Mouse (Mus musculus): ENCODE measurements at regions not wholly inside any gene's neighbourhood (a gene's known extent, or its start where the extent isn't known, plus 50 kb on each side); places are given as distances from the start of the nearest gene placed in this dataset.

DNA sequence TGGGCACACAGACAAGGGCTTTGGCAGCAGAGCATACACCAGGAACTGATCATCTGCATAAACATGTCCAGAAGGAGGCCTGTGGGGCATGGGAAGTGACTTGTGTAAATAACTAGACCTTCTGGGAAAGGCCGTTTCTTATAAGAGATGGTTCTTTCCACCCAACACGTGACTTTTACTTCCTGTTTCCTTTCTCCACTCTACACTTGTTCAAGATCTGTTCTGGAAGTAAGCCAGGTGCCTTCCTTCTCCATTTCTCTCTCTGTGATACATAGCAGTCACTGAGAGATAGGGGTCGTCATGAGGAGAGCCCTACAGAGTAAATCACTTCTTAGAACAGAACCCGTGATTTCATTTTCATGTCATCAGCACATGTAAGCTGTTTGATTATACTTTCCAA, 253.4 kb upstream of the Xrcc4 start:
- no peaks in the 10 kb centered on the region for H3K27me3 ChIP-seq (ENCODE audit: low read depth, poor library complexity, severe bottlenecking)

DNA sequence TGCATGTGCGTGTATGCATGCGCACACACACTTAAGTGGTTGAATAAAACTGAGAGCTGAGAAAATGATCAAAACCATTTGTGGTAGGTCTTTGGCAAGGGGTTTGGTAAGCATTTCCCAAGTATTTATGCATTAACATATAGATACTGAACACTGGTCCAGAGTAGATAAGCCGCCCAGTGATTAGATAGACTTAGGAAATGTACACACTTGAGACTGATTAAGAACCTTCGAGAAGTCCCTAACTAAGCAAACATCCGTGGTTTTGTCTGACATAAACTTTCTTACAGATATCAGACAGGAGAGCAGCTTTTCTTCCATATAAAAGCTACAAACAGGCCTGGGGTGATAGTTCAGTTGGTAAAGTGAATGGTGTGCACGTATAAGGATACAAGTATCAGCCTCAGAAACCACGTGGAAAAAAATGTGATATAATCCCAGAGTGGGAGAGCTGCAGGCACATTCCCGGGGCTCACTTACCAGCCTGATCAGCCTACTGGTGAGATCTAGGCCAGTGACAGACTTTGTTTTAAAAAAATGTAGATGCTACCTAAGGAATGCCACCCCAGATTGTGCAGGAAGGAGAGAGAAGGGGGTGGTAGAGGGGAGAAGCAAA, 252.3 kb upstream of the Xrcc4 start:
- Histone ChIP-seq H3K27ac (no peak overlapping the region), H3K4me3 (no peak overlapping the region), H3K9me3 (replicated peaks) (no peaks in the 10 kb centered on the region), H3K4me1 (peaks cover under 1% of the 10 kb centered on the region; the same call in 1 of the 2 replicates), H3K27me3 (ENCODE audit: low read depth, poor library complexity, severe bottlenecking) (no peaks in the 10 kb centered on the region), H3K36me3 (no peaks in the 10 kb centered on the region)
- 87% methylated on average over 8 of the region's 8 CpGs for WGBS
- no peak for DNase-seq (ENCODE audit: low spot score)

More for the DNA sequence above, 253.4 kb upstream of the Xrcc4 start:
- no peak overlapping the region for H3K27ac ChIP-seq
- no peaks in the 10 kb centered on the region for H3K4me1 ChIP-seq
- 85% methylated on average over 4 of the region's 4 CpGs for WGBS
- H3K9me3 ChIP-seq (replicated peaks): no peaks in the 10 kb centered on the region
- no peak overlapping the region for H3K4me3 ChIP-seq
- no peak for DNase-seq (ENCODE audit: low spot score)
- no peaks in the 10 kb centered on the region for H3K36me3 ChIP-seq

DNA sequence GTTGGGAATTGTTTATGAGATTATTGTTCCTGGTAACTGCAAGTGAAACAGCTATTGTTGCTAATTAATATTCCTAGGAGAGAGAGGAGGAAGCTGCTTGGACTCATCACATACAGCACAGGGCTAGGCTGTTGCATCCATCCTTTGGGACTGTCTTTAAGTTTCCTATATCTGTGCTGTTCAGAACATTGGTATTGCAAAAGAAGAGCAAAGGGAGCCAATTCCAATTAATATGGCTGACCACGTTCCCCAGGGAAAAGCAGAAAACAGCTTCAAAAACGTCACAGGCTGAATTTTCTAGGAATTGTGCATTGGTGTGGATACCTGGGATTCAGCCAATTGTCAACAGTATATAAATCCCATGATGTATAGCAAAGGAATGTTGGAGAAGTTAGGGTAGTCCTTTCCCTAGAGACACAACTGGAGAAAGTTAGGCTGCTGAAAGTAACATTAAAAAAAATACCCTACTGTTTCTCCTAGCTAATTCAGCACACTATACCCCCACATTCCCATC, 251.3 kb upstream of the Xrcc4 start:
- peaks cover 5% of the 10 kb centered on the region; the same call in 1 of the 2 replicates for H3K4me1 ChIP-seq
- no peak overlapping the region for H3K27ac ChIP-seq
- no peaks in the 10 kb centered on the region for H3K36me3 ChIP-seq
- no peak for DNase-seq (ENCODE audit: low spot score)
- H3K27me3 ChIP-seq (ENCODE audit: low read depth, poor library complexity, severe bottlenecking): no peaks in the 10 kb centered on the region
- no peak overlapping the region for H3K4me3 ChIP-seq
- no peaks in the 10 kb centered on the region for H3K9me3 ChIP-seq (replicated peaks)
- WGBS: 67% methylated on average over 2 of the region's 2 CpGs

DNA sequence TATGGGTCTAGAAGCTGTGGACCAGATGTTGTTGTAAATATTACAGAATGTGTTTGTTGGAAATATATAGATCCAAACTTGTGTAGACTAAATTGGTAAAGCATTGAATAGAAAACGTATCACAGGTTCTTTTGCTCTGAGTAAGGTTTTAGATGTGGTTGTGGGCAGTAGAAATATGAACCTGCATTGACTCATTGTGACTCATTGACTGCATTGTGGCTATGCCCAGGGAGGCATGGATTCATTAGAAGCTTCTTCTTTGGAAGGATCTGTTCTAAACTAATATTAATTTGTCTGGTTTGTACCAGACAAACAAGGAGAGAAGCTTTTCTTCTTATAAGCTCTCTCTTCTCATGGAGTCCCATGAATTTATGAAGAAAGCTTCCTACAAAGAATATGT, 248.2 kb upstream of the Xrcc4 start:
- no peaks in the 10 kb centered on the region for H3K27me3 ChIP-seq (ENCODE audit: low read depth, poor library complexity, severe bottlenecking)
- 83% methylated on average over 1 of the region's 1 CpGs for WGBS
- no peak for DNase-seq (ENCODE audit: low spot score)
- no peak overlapping the region for H3K27ac ChIP-seq
- peaks cover 8% of the 10 kb centered on the region; the same call in 1 of the 2 replicates for H3K4me1 ChIP-seq
- no peak overlapping the region for H3K4me3 ChIP-seq
- no peaks in the 10 kb centered on the region for H3K36me3 ChIP-seq
- no peaks in the 10 kb centered on the region for H3K9me3 ChIP-seq (replicated peaks)

DNA sequence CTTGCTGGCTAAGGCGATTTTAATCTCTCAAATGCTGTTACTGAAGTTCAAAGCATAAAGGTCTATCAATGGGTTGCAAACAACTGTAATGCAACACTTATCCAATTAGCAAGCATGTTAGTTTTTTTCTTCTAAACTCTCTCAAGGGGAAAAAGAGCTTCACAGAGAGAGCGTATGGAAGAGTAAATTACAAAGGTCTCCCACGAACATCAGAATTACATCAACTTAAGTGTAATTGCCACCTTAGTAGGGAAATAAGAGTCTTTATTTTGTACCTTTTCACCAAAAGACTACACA, 246.3 kb upstream of the Xrcc4 start:
- no peaks in the 10 kb centered on the region for H3K36me3 ChIP-seq
- H3K4me1 ChIP-seq: peaks cover 8% of the 10 kb centered on the region; the same call in 1 of the 2 replicates
- WGBS: 45% methylated on average over 3 of the region's 3 CpGs
- H3K9me3 ChIP-seq (replicated peaks): no peaks in the 10 kb centered on the region
- no peak overlapping the region for H3K4me3 ChIP-seq
- no peak for DNase-seq (ENCODE audit: low spot score)
- H3K27ac ChIP-seq: no peak overlapping the region
- H3K27me3 ChIP-seq (ENCODE audit: low read depth, poor library complexity, severe bottlenecking): no peaks in the 10 kb centered on the region

DNA sequence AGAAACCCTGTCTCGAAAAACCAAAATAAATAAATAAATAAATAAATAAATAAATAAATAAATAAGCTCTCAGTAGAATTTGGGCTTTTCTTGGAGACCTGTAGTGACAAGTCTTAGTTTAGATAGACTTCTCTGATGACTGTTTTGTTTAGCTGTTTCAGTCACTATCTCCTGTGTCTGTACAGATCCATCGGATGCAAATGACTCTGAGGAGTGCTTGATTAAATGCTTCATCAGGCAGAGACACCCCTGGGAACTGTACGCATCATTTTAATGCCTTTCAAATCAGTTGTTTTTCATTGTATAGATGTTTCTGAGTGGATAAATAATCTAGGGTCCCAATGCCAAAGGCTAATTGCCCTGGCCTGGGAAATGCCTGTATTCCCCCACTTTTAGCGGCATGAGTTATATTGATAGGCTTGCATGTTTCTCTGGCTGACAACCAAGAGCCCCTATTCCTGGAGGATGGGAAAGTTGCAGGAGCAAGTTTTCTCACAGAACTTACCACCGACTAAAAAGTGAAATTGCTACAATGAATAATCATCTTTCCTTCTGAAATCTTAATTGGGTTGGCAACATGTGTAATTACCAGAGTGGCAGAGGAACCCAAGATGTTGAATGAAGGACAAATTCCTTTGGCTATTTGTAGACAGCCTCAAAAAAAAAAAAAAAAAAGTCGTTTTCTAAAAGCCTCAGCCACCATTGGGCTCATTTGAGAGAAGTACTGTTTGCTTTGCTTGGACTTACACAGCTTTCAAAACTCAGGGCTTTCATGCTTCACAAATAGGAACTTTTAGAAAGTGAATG, 245.7 kb upstream of the Xrcc4 start:
- no peaks in the 10 kb centered on the region for H3K27me3 ChIP-seq (ENCODE audit: low read depth, poor library complexity, severe bottlenecking)
- whole genome bisulfite sequencing: 74% methylated on average over 6 of the region's 6 CpGs
- H3K36me3 ChIP-seq: no peaks in the 10 kb centered on the region

DNA sequence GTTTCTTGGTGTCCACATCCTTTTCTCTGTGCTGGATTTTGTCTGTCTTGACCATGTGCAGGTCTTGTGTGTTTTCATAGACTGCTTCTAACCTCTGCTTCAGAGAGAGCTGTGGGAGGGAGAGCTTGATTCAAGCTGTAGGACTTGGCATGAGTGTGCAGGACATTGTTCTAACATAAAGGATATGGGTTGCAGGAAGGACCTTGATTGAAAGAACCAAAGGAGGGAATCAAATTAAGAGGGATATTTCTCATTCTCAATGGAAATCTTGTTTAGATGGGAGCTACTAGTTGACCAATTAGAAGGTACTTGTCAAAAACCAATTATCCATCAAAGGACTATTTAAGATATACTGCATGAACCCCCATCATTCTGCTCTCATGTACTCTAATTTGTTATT, 244.9 kb upstream of the Xrcc4 start:
- Histone ChIP-seq H3K27me3 (ENCODE audit: low read depth, poor library complexity, severe bottlenecking) (no peaks in the 10 kb centered on the region), H3K4me3 (no peak overlapping the region), H3K27ac (no peak overlapping the region), H3K36me3 (no peaks in the 10 kb centered on the region), H3K4me1 (peaks cover 8% of the 10 kb centered on the region; the same call in 1 of the 2 replicates), H3K9me3 (replicated peaks) (no peaks in the 10 kb centered on the region)
- DNase-seq (ENCODE audit: low spot score): no peak

More for the DNA sequence above, 245.7 kb upstream of the Xrcc4 start:
- Histone ChIP-seq H3K4me3 (no peak overlapping the region), H3K9me3 (replicated peaks) (no peaks in the 10 kb centered on the region), H3K27ac (no peak overlapping the region), H3K4me1 (peaks cover 8% of the 10 kb centered on the region; the same call in 1 of the 2 replicates)
- no peak for DNase-seq (ENCODE audit: low spot score)

DNA sequence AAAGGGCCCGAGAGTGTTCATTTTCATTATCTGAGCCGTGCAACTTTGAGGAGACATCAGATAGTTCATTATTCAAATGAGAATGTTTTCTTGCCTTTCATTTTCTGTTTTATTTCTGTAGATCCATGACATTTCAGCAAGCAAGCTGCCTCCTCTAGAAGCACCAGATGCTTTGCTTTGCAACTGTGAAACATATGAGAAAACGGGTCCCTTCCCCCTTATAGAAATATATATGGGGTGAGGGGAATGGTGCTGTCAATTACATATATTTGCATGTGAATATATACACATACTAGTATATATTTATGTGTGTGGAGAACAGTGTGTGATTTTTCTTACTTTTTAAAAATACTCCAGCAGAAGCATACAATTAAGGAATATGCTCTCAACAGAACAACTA, 235.8 kb upstream of the Xrcc4 start:
- H3K4me1 ChIP-seq: no peaks in the 10 kb centered on the region
- no peaks in the 10 kb centered on the region for H3K9me3 ChIP-seq (replicated peaks)
- H3K36me3 ChIP-seq: no peaks in the 10 kb centered on the region
- DNase-seq (ENCODE audit: low spot score): no peak
- H3K27me3 ChIP-seq (ENCODE audit: low read depth, poor library complexity, severe bottlenecking): no peaks in the 10 kb centered on the region
- no peak overlapping the region for H3K4me3 ChIP-seq
- H3K27ac ChIP-seq: no peak overlapping the region
- 58% methylated on average over 3 of the region's 3 CpGs for WGBS

DNA sequence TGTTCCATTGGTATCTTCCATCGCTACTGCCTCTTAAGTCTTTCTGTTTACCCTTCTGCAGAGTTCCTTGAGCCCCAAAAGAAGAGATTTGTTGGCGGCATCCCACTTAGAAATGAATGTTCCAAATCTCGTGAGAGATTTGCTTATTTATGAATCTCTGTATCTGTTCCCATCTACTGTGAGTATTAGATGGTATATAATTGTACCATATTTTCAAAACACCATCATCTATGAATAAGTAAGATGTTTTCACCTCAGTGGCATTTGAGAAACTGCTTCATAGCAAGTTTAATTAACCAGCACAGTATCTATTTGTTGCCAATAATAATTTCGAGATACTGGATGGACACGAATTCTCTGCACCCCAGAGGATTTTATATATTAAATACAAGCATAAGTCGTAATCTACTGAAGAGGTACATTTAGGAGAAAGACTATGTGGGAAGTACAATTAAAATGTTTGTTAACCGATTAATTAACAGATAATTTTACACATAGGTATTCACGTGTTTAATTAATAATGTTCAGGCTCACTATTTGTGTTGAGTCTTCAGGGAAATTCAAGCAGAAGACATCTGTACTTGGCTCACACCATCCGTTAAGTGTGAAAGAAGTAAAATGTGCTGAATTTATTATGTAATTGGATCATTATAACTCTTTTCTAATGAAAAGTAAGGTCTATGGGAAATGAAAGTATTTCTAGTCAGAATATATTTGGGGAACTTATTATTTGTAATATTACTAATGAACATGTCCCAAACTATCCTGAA, 224.0 kb upstream of the Xrcc4 start:
- Histone ChIP-seq H3K27me3 (ENCODE audit: low read depth, poor library complexity, severe bottlenecking) (no peaks in the 10 kb centered on the region), H3K4me3 (no peak overlapping the region), H3K9me3 (replicated peaks) (no peaks in the 10 kb centered on the region), H3K27ac (no peak overlapping the region), H3K36me3 (no peaks in the 10 kb centered on the region), H3K4me1 (no peaks in the 10 kb centered on the region)
- no peak for DNase-seq (ENCODE audit: low spot score)
- WGBS: 94% methylated on average over 9 of the region's 9 CpGs

DNA sequence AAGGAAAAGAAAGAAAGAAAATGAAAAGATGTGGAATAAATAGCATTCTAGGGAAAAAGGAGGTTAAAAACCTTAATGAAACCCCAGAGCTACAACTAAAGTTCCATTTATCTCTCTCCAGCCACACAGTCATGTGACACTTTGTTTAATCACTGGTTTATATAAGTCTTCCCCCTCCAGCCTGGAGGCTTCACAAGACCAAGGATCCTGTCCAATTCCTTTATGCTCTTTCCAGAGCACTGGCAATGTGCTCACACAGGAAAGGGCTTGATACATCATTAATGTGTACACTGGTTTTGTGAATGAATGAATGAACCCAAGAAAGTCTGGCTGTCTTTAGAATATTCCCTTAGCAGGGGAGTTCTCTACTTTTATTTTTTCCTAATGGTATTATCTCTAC, 221.1 kb upstream of the Xrcc4 start:
- no peaks in the 10 kb centered on the region for H3K27me3 ChIP-seq (ENCODE audit: low read depth, poor library complexity, severe bottlenecking)
- no peaks in the 10 kb centered on the region for H3K36me3 ChIP-seq
- no peak overlapping the region for H3K27ac ChIP-seq
- no peaks in the 10 kb centered on the region for H3K4me1 ChIP-seq
- no peaks in the 10 kb centered on the region for H3K9me3 ChIP-seq (replicated peaks)
- H3K4me3 ChIP-seq: no peak overlapping the region
- DNase-seq (ENCODE audit: low spot score): no peak

DNA sequence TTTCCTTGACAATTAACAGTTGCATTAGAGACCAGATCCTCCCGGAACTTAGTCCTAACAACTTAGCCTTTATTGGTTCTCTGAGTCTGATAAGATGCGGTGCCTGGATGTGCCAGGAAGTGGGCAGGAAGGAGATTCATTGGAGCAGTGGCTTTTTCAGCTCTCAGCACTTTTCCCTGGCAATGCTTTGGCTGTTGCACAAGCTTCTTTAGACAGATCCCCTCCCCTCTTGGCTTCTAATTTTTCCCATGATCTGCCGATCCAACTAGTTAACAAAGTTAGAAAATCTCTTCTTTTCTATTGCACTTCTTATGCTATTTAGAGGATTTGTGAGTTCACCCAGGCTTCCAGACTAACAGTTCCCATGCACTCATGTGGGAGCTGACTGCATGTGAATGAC, 211.1 kb upstream of the Xrcc4 start:
- no peaks in the 10 kb centered on the region for H3K36me3 ChIP-seq
- H3K4me3 ChIP-seq: no peak overlapping the region
- no peaks in the 10 kb centered on the region for H3K4me1 ChIP-seq
- no peaks in the 10 kb centered on the region for H3K9me3 ChIP-seq (replicated peaks)
- no peak overlapping the region for H3K27ac ChIP-seq
- no peak for DNase-seq (ENCODE audit: low spot score)
- 87% methylated on average over 3 of the region's 3 CpGs for WGBS
- H3K27me3 ChIP-seq (ENCODE audit: low read depth, poor library complexity, severe bottlenecking): no peaks in the 10 kb centered on the region

DNA sequence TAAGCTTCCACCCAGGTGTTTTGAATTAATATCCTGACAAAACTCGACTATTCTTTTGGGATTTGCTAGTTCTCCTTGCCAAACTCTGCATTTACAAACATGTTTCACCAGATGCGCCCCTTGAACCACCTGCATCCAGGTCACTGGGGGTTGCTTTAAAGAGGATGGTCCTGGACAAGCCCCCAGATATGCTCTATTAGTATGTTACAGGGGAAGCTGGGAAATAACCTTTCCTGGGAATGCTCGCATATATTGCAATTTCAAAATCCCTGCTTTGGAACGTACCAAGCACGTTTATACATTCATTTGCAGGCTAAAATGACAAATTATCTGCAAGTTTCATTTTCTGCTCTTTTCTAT, 205.2 kb upstream of the Xrcc4 start:
- WGBS: 80% methylated on average over 5 of the region's 5 CpGs
- Histone ChIP-seq H3K4me3 (no peak overlapping the region), H3K4me1 (peaks cover 35% of the 10 kb centered on the region), H3K27me3 (ENCODE audit: low read depth, poor library complexity, severe bottlenecking) (no peaks in the 10 kb centered on the region), H3K27ac (peak overlapping the region; percentile 78), H3K36me3 (no peaks in the 10 kb centered on the region), H3K9me3 (replicated peaks) (no peaks in the 10 kb centered on the region)
- peak; percentile 41 for DNase-seq (ENCODE audit: low spot score)
